Mouse (Mus musculus): ENCODE measurements around the gene Olah. TPM values are rescaled to one million over a fixed set of nuclear protein-coding genes. Genes with fewer than 3 reads are reported as not detected.

The Olah gene
- total and polyA plus RNA-seq, 3 experiments: 0.39 TPM; not detected in 2

- Histone ChIP-seq H3K4me3 (replicated peaks in 1 of 3; ENCODE audit: low read depth in 2 of 3, low read length in 2 of 3, poor library complexity in 1 of 3) (no peak overlapping the region), H3K9me3 (replicated peaks; ENCODE audit: low read length) (no peaks in the 10 kb centered on the region), H3K4me2 (ENCODE audit: insufficient read depth, low read depth, poor library complexity, severe bottlenecking) (no peak overlapping the region), H3K27me3 (replicated peaks) (no peaks in the 10 kb centered on the region), H3K27ac (ENCODE audit: insufficient read depth, low read depth) (no peak overlapping the region), H3K36me3 (replicated peaks in 1 of 2; ENCODE audit: control insufficient read depth in 1 of 2, insufficient read depth in 1 of 2, low read length in 1 of 2) (no peaks in the 10 kb centered on the region), H3K79me2 (replicated peaks; ENCODE audit: control insufficient read depth, extremely low read depth, insufficient read depth, poor library complexity, severe bottlenecking) (peaks cover 2% of the 10 kb centered on the region; the same call in 1 of the 2 replicates), H3K4me1 (ENCODE audit: control insufficient read depth in 1 of 2, insufficient read depth in 2 of 2) (peaks cover 0 to 15% of the 10 kb centered on the region in 2 experiments; a peak in 1 of 4 replicates), H3K9ac (ENCODE audit: insufficient read depth, low read depth) (no peak overlapping the region)
- in situ Hi-C loops (cut with MboI; ENCODE audit: low pct_ligation_motif_present, low pct_unique_long_range_greater_than_20kb, low sequenced_read_pairs): no loop called here
- no peak for TF ChIP-seq NRF1 (IDR thresholded peaks at IDR 0.05; ENCODE audit: low read depth, low read length)
- no peak for TF ChIP-seq JUN (IDR thresholded peaks at IDR 0.05; ENCODE audit: insufficient read depth, low read depth, low read length)
- no peak for TF ChIP-seq ZMIZ1 (IDR thresholded peaks at IDR 0.05; ENCODE audit: low read depth, low read length)
- TF ChIP-seq TBP (conservative IDR thresholded peaks at IDR 0.05; ENCODE audit: low read depth, low read length): no peak
- TF ChIP-seq GABPA (IDR thresholded peaks at IDR 0.05; ENCODE audit: insufficient replicate concordance, low read depth, low read length): no peak
- TF ChIP-seq ZC3H11A (IDR thresholded peaks at IDR 0.05; ENCODE audit: low read depth, low read length): no peak
- TF ChIP-seq RAD21 (IDR thresholded peaks at IDR 0.05; ENCODE audit: low read depth, low read length): no peak
- no peak for TF ChIP-seq BHLHE40 (IDR thresholded peaks at IDR 0.05; ENCODE audit: low read depth, low read length)
- TF ChIP-seq MAFK (IDR thresholded peaks at IDR 0.05; ENCODE audit: insufficient replicate concordance, low read length): no peak
- TF ChIP-seq USF2 (conservative IDR thresholded peaks at IDR 0.05; ENCODE audit: low read depth, low read length): no peak
- TF ChIP-seq MEF2A (IDR thresholded peaks at IDR 0.05; ENCODE audit: borderline replicate concordance, low read depth, low read length): no peak
- TF ChIP-seq KAT2A (IDR thresholded peaks at IDR 0.05; ENCODE audit: insufficient replicate concordance, low read length): no peak
- no peak for TF ChIP-seq MAX (IDR thresholded peaks at IDR 0.05; ENCODE audit: low read length)
- TF ChIP-seq UBTF (IDR thresholded peaks at IDR 0.05; ENCODE audit: low read depth, low read length): no peak
- TF ChIP-seq POLR2AphosphoS2 (IDR thresholded peaks at IDR 0.05; ENCODE audit: low read depth, low read length): no peak
- TF ChIP-seq JUND (conservative IDR thresholded peaks at IDR 0.05; ENCODE audit: low read depth, low read length): no peak
- no peak for DNase-seq (ENCODE audit: extremely low read depth)
- dilution Hi-C loops (cut with MboI; ENCODE audit: extremely low pct_ligation_motif_present, extremely low pct_unique_long_range_greater_than_20kb, low sequenced_read_pairs): no loop called here
Observed at GRCm38 (mm10) chr2:3292170-3292569, 104.8 kb downstream of the Olah start.

Other genes starting within 250 kb of the Olah start
- 10.0 and 11.6 TPM in 2 replicates for gene Nmt2, start 113.0 kb downstream of the Olah start, total RNA-seq (2012; rRNA removed)
- gene Nmt2, start 113.0 kb downstream of the Olah start, total RNA-seq (2014; rRNA removed): 15.8 and 15.9 TPM in 2 replicates
- 15.6 TPM in 2 replicates for gene Nmt2, start 113.0 kb downstream of the Olah start, polyA plus RNA-seq (2012; ENCODE audit: insufficient read length, low read depth)
- 26.6 and 31.6 TPM in 2 replicates for gene Rpp38, start 64.6 kb downstream of the Olah start, total RNA-seq (2012; rRNA removed)
- gene Rpp38, start 64.6 kb downstream of the Olah start, total RNA-seq (2014; rRNA removed): 33.7 and 38.9 TPM in 2 replicates
- 25.4 and 27.8 TPM in 2 replicates for gene Rpp38, start 64.6 kb downstream of the Olah start, polyA plus RNA-seq (2012; ENCODE audit: insufficient read length, low read depth)
- 0.30 TPM in 1 of 2 replicates, not detected in the other for gene Acbd7, start 61.0 kb downstream of the Olah start, total RNA-seq (2012; rRNA removed)
- gene Acbd7, start 61.0 kb downstream of the Olah start, total RNA-seq (2014; rRNA removed): not detected in 2 replicates
- not detected in 2 replicates for gene Acbd7, start 61.0 kb downstream of the Olah start, polyA plus RNA-seq (2012; ENCODE audit: insufficient read length, low read depth)
- gene Meig1, start 25.4 kb upstream of the Olah start, total RNA-seq (2012; rRNA removed): not detected in 2 replicates
- not detected in 2 replicates for gene Meig1, start 25.4 kb upstream of the Olah start, total RNA-seq (2014; rRNA removed)
- not detected in 2 replicates for gene Meig1, start 25.4 kb upstream of the Olah start, polyA plus RNA-seq (2012; ENCODE audit: insufficient read length, low read depth)
- gene Dclre1c, start 26.9 kb upstream of the Olah start, total RNA-seq (2012; rRNA removed): 4.9 and 6.0 TPM in 2 replicates
- 7.0 and 8.7 TPM in 2 replicates for gene Dclre1c, start 26.9 kb upstream of the Olah start, total RNA-seq (2014; rRNA removed)
- 7.3 and 9.6 TPM in 2 replicates for gene Dclre1c, start 26.9 kb upstream of the Olah start, polyA plus RNA-seq (2012; ENCODE audit: insufficient read length, low read depth)
- gene Suv39h2, start 77.8 kb upstream of the Olah start, total RNA-seq (2012; rRNA removed): 9.6 and 10.9 TPM in 2 replicates
- gene Suv39h2, start 77.8 kb upstream of the Olah start, total RNA-seq (2014; rRNA removed): 17.3 and 21.0 TPM in 2 replicates
- gene Suv39h2, start 77.8 kb upstream of the Olah start, polyA plus RNA-seq (2012; ENCODE audit: insufficient read length, low read depth): 11.4 and 12.4 TPM in 2 replicates
- 3.8 and 4.9 TPM in 2 replicates for gene Gm45902, start 115.6 kb upstream of the Olah start, total RNA-seq (2012; rRNA removed)
- gene Gm45902, start 115.6 kb upstream of the Olah start, total RNA-seq (2014; rRNA removed): 6.1 and 6.4 TPM in 2 replicates
- gene Gm45902, start 115.6 kb upstream of the Olah start, polyA plus RNA-seq (2012; ENCODE audit: insufficient read length, low read depth): 4.9 TPM in 2 replicates
- 88.0 and 104 TPM in 2 replicates for gene Hspa14, start 115.6 kb upstream of the Olah start, total RNA-seq (2012; rRNA removed)
- gene Hspa14, start 115.6 kb upstream of the Olah start, total RNA-seq (2014; rRNA removed): 131 and 135 TPM in 2 replicates
- 87.4 and 92.4 TPM in 2 replicates for gene Hspa14, start 115.6 kb upstream of the Olah start, polyA plus RNA-seq (2012; ENCODE audit: insufficient read length, low read depth)
- 0.50 and 1.2 TPM in 2 replicates for gene Cdnf, start 115.8 kb upstream of the Olah start, total RNA-seq (2012; rRNA removed)
- gene Cdnf, start 115.8 kb upstream of the Olah start, total RNA-seq (2014; rRNA removed): 0.63 and 0.90 TPM in 2 replicates
- gene Cdnf, start 115.8 kb upstream of the Olah start, polyA plus RNA-seq (2012; ENCODE audit: insufficient read length, low read depth): 0.59 and 0.63 TPM in 2 replicates
- gene Fam107b, start 173.3 kb upstream of the Olah start, total RNA-seq (2012; rRNA removed): 39.4 and 42.6 TPM in 2 replicates
- 113 and 115 TPM in 2 replicates for gene Fam107b, start 173.3 kb upstream of the Olah start, total RNA-seq (2014; rRNA removed)
- gene Fam107b, start 173.3 kb upstream of the Olah start, polyA plus RNA-seq (2012; ENCODE audit: insufficient read length, low read depth): 71.7 and 93.4 TPM in 2 replicates

Measured in CH12.LX (cell line).